Mouse (Mus musculus): ENCODE measurements around the gene Arhgap44. TPM values are rescaled to one million over a fixed set of nuclear protein-coding genes. Genes with fewer than 3 reads are reported as not detected.

Gene Arhgap44
- 100 to 1,000 TPM; 117 to 123 TPM for total RNA-seq (2021)
- long read RNA-seq, experiment 1, full-length matches to known transcripts, result 8 of 36 reads
- long read RNA-seq, experiment 1, partial matches to known transcripts, result 9 of 36 reads
- long read RNA-seq, experiment 1, other reads (novel, unspliced or antisense), result 19 of 36 reads
- long read RNA-seq, experiment 2, full-length matches to known transcripts, result 10 of 53 reads
- long read RNA-seq, experiment 2, partial matches to known transcripts, result 14 of 53 reads
- long read RNA-seq, experiment 2, other reads (novel, unspliced or antisense), result 29 of 53 reads

GRCm38 (mm10) chr11:65162767-65163120 lies at the start of gene Arhgap44:
Gene Arhgap44 (minus strand): TSS chr11:65162961.
- DNase-seq (ENCODE audit: low spot score in 2 of 2), result peak; percentile 72 to 84
- H3K27ac ChIP-seq, result peak within 1 kb of the TSS; percentile 94
- peak within 1 kb of the TSS; percentile 74 for H3K4me3 ChIP-seq
- TF ChIP-seq CTCF (conservative IDR thresholded peaks at IDR 0.05), result no peak

- H3K27ac ChIP-seq, result no peak overlapping the region
- no peak for TF ChIP-seq CTCF (conservative IDR thresholded peaks at IDR 0.05)
- no peak overlapping the region for H3K4me3 ChIP-seq
- DNase-seq (ENCODE audit: low spot score in 2 of 2), result no peak
Observed at GRCm38 (mm10) chr11:65211701-65212100, 48.9 kb upstream of the Arhgap44 start.

DNA sequence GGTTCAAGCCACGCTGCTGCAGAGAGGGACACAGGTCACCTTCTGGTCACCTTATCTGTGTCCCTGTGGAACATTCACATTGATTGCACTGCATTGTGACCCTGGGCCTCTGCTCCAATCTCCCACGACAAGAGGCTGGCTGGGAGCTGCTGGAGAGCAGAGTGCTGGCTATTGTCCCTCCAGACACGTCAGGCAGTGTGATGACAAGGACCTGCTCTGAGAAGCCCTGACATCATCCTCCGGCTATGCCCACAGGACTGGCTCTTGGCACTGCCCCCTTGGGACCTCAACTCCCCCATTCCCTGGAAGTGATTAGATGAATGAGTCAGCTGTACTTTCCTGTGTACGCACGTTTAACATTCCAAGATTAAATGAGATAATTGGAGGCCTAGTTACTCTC lies 46.7 kb upstream of the Arhgap44 start:
- DNase-seq (ENCODE audit: low spot score in 2 of 2), result no peak
- Histone ChIP-seq H3K27ac (no peak overlapping the region), H3K4me3 (no peak overlapping the region)
- no peak for TF ChIP-seq CTCF (conservative IDR thresholded peaks at IDR 0.05)

GRCm38 (mm10) chr11:65205306-65205705 lies 42.5 kb upstream of the Arhgap44 start:
- H3K27ac ChIP-seq, result no peak overlapping the region
- no peak for DNase-seq (ENCODE audit: low spot score in 2 of 2)
- TF ChIP-seq CTCF (conservative IDR thresholded peaks at IDR 0.05), result no peak
- H3K4me3 ChIP-seq, result no peak overlapping the region

GRCm38 (mm10) chr11:65204651-65205050 lies 41.9 kb upstream of the Arhgap44 start:
- DNase-seq (ENCODE audit: low spot score in 2 of 2), result no peak
- no peak for TF ChIP-seq CTCF (conservative IDR thresholded peaks at IDR 0.05)
- Histone ChIP-seq H3K4me3 (no peak overlapping the region), H3K27ac (no peak overlapping the region)

- Histone ChIP-seq H3K4me3 (no peak overlapping the region), H3K27ac (no peak overlapping the region)
- TF ChIP-seq CTCF (conservative IDR thresholded peaks at IDR 0.05), result peak; percentile 53
- no peak for DNase-seq (ENCODE audit: low spot score in 2 of 2)
Observed at GRCm38 (mm10) chr11:65203020-65203419, 40.3 kb upstream of the Arhgap44 start.

GRCm38 (mm10) chr11:65202236-65202635 lies 39.5 kb upstream of the Arhgap44 start:
- H3K27ac ChIP-seq, result no peak overlapping the region
- DNase-seq (ENCODE audit: low spot score in 2 of 2), result no peak
- no peak for TF ChIP-seq CTCF (conservative IDR thresholded peaks at IDR 0.05)
- H3K4me3 ChIP-seq, result no peak overlapping the region

GRCm38 (mm10) chr11:65198026-65198425 lies 35.3 kb upstream of the Arhgap44 start:
- no peak for DNase-seq (ENCODE audit: low spot score in 2 of 2)
- TF ChIP-seq CTCF (conservative IDR thresholded peaks at IDR 0.05), result no peak
- H3K4me3 ChIP-seq, result no peak overlapping the region
- no peak overlapping the region for H3K27ac ChIP-seq

DNA sequence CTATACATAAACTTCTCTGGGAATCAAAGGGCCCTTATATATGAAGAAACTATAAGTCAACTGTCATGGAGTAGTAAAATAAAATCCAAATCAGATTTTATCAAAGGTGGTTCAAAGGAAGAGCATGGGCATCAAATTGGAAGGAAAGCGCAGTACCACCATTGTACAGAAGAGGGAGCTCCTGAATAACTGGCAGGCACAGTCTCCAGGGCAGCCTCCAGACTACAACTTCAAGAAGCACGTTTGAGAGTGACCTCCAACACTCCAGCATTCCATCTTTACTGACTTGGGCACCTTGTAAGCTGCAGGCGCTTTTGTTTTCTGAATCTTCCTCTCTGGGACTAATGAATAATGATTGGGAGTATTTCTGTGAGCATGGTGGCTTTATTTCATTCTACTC lies 34.5 kb upstream of the Arhgap44 start:
- H3K4me3 ChIP-seq, result no peak overlapping the region
- peak; percentile 64 to 88 for DNase-seq (ENCODE audit: low spot score in 2 of 2)
- TF ChIP-seq CTCF (conservative IDR thresholded peaks at IDR 0.05), result peak; percentile 95
- H3K27ac ChIP-seq, result no peak overlapping the region

- no peak overlapping the region for H3K27ac ChIP-seq
- no peak for TF ChIP-seq CTCF (conservative IDR thresholded peaks at IDR 0.05)
- no peak for DNase-seq (ENCODE audit: low spot score in 2 of 2)
- no peak overlapping the region for H3K4me3 ChIP-seq
Observed at GRCm38 (mm10) chr11:65186974-65187373, 24.2 kb upstream of the Arhgap44 start.

DNA sequence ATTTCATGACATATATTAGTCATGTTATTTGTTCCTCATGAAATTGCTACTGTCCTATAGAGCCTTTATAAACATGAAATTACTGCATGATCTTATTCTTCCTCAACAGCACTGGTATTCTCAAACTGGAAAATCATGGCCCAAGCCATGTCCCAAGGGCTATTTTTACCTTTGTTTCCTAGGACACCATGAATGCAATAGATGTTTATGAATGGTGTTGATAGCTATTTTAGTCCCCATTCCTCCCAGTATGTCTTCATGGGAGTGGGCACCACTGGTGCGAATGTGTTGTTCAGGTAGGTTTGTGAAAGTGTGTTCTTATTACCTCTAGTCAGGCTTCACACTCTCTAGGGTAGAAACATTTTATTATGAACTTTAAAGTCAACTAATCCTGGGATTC lies 22.4 kb upstream of the Arhgap44 start:
- no peak for TF ChIP-seq CTCF (conservative IDR thresholded peaks at IDR 0.05)
- no peak overlapping the region for H3K27ac ChIP-seq
- DNase-seq (ENCODE audit: low spot score in 2 of 2), result no peak
- H3K4me3 ChIP-seq, result no peak overlapping the region

- no peak for DNase-seq (ENCODE audit: low spot score in 2 of 2)
- no peak for TF ChIP-seq CTCF (conservative IDR thresholded peaks at IDR 0.05)
- Histone ChIP-seq H3K4me3 (no peak overlapping the region), H3K27ac (no peak overlapping the region)
Observed at GRCm38 (mm10) chr11:65170121-65170750, 7.5 kb upstream of the Arhgap44 start.

- peak; percentile 6 to 21 for DNase-seq (ENCODE audit: low spot score in 2 of 2)
- H3K4me3 ChIP-seq, result peak overlapping the region; percentile 74
- TF ChIP-seq CTCF (conservative IDR thresholded peaks at IDR 0.05), result no peak
- peak overlapping the region; percentile 94 for H3K27ac ChIP-seq
Observed at GRCm38 (mm10) chr11:65161881-65162766, 637 bp downstream of the Arhgap44 start.
